Mouse (Mus musculus) kidney, postnatal 14 days (tissue): Measurements from ENCODE around the gene Prkar2a.

Experiments
- DNase-seq: peaks from one replicate; pipeline ENCODE4 v3.0.0; 2022; ENCODE audit warnings: mixed read lengths

Gene Prkar2a

DNA sequence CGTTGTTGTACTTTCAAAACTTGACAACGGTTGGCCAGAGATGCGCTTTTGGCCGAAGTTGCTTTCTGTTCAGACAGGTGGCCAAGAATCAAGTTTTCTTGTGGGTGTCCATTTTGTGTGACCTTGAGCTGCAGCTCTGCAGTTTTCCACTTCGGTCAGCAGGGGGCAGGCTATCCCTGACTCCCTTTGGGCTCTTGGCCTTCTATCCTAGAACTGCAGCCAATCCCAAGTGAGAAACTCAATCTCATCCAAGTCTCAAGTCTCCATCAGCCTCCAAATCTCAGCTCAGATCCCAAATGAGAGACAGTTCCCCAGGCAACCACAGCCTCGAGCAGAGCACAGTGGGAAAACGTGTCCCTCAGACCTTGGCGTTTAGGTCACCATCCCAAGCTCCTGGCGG lies 64.2 kb downstream of the Prkar2a start:
- DNase-seq, result peak; percentile 52

DNA sequence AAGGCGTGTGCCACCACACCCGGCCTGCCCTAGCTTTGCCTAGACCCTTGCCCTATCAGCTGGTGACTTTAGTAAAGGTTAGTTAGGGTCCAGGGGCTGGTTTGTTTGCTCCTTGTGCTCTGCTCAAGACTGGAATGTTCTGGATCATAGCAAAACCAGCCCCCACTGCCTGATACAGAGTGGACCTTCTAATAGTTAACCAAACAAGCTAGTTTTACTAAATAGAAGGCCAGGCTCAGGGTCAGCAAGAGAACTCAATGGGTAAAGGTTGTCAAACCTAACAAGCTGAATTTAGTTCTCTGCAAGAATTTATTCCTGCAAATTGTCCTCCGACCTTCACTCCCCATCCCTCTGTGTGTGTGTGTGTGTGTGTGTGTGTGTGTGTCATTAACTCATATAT lies 64.9 kb downstream of the Prkar2a start:
- DNase-seq, result peak; percentile 48

GRCm38 (mm10) chr9:108754423-108754822 lies 65.3 kb downstream of the Prkar2a start:
- DNase-seq, result peak; percentile 43

DNA sequence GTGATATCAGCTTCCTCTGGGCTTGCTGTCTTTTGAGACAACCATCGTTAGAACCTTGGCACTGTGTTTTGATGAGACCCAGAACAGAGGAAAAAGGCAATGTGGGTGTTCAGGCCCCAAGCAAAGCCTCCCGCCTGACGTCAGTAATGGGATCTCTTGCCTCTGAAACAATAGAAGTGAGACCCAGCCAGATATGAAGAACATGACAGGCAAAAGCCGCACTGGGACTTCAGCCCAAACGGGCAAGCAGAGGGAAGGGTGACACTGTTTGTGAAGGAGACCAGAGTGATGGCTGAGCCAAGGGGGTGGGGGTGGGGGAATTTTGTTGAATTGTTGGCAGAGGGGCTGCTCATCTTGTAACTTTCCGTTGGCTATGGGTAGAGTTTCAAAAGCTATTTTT lies 68.3 kb downstream of the Prkar2a start:
- DNase-seq, result no peak

DNA sequence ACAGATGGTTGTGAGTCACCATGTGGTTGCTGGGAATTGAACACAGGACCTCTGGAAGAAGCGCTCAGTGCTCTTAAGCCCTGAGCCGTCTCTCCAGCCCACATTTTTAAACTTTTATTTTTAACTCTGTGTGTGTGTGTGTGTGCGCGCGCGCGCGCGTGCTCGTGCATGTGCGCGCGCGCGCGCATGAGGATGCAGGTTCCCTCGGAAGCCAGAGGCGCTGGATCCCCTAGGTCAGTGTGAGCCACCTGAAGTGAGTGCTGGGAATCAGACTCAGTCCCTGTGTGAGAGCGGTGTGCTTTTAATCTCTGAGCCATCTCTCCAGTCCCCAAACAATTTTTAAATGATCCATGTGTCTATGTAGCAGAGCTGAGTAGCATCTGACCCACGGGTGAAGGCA lies 70.0 kb downstream of the Prkar2a start:
- no peak for DNase-seq

DNA sequence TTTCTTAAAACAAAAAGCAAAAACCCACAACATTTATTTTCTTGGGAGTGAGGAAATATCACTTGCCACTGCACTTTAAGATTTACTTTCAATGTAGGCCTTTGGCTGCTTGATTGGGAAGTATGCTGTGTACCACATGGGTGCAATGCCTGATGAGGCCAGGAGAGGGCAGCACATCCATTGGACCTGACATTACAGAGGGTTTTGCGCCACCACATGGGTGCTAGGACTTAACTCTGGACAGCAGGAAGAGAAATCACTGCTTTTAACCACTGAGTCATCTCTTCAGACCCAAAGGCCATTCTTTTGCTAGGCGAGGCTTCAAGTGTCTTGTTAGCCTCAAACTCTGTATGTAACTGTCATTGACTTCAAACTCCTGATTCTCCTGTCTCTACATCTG lies 70.7 kb downstream of the Prkar2a start:
- DNase-seq, result peak; percentile 45

- DNase-seq, result no peak
Observed at GRCm38 (mm10) chr9:108761561-108761960, 72.4 kb downstream of the Prkar2a start.

DNA sequence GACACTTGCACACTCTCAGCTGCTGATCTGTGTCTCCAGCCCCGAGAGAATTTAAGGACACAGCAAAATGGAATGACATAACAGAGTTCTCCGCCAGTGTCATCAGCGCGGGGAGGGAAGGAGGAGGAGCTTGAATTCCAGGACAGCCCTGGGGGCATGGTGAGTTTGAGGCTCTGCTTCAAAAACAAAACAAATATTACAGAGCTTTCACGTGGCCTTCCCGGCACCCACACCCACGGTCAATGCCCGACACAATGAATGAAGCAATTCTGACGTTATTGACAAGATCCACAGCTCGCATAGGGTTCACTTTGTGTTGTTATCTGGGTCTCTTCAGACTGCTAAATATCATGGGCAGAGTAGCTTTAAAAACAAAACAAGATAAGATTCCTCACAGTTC lies 75.9 kb downstream of the Prkar2a start:
- DNase-seq, result no peak

DNA sequence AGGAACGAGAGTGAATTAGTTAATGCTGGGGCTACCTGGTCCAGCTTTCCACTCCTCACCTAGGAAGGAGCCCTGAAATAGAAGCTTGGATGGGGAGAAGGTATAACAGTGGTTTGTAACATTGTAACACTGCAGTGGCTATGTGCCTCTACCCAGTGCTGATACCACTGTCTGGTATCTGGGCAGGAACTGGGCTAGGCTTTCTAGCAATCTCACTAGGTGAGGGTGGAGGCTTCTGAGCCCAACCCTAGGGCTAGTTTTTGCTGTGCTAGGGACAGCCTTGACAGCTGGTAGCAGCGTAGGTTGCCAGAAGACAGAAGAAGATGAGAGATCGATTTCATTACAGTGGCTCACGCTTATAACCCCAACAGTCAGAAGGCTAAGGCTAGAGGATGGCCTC lies 87.5 kb downstream of the Prkar2a start:
- DNase-seq, result no peak

- no peak for DNase-seq
Observed at GRCm38 (mm10) chr9:108777276-108777675, 88.2 kb downstream of the Prkar2a start.

DNA sequence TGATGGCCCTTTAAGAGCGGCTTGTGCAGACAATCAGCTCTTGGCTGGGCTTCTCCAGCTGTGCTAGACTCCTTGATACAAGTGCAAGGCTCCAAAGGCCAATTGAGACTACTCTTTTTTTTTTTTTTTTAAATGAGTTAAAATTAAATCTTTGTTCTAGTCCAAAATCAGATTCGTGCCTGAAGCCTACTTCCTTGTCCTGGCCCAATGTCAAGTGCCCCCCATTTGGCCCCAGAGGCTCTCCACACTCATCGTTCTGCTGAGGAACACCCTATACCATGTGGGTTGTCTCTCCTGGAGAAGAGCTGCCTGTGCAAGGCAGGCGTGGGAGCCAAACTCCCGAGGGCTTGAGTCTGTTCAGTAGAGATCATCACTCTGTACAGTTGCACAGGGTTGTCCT lies 91.8 kb downstream of the Prkar2a start:
- peak; percentile 61 for DNase-seq

GRCm38 (mm10) chr9:108781891-108782290 lies 92.8 kb downstream of the Prkar2a start:
- DNase-seq, result no peak

GRCm38 (mm10) chr9:108782836-108783547 lies 93.9 kb downstream of the Prkar2a start:
- DNase-seq, result no peak

GRCm38 (mm10) chr9:108783548-108784463 lies 94.7 kb downstream of the Prkar2a start, which contains the start of gene Ip6k2:
Gene Ip6k2, plus strand, starts transcription at chr9:108783796.
- peak; percentile 98 for DNase-seq

DNA sequence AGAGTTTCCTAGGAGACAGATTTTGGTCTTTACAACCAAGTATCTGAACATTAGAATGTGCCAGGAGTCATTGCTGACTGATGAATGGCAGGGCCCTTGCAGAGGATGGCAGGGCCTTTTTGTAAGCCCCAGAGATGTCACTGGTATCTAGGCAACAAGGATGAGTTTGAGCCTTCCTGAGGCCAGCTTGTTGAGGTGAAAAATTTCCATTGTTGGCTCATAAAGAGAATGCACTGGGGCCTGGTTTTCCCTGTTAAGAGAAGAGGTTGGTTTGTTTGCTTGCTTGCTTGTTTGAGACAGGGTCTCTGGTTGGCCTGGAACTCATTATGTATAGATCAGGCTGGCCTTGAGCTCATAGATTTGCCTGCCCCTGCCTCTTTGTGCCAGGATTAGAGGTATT lies 96.3 kb downstream of the Prkar2a start:
- no peak for DNase-seq

DNA sequence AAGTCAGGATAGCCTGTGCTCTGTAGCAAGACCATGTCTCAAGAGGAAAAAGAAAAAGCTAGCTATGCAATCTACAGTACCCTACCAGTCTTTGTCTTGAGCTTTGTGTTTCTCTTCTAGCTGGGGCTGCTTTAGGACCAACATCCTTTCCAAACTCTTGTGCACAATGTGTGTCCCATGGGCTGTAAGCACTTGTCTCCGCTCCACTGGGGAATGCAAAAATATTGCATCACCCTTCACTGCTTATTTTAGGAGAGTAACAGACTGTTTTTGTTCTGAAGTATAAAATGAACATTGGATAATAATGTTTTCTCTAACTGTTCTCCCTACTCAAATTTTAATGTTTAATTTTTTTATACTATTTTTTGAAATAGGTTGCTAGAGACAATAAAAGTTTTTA lies 97.4 kb downstream of the Prkar2a start:
- DNase-seq, result no peak

GRCm38 (mm10) chr9:108787080-108787479 lies 98.0 kb downstream of the Prkar2a start:
- no peak for DNase-seq

DNA sequence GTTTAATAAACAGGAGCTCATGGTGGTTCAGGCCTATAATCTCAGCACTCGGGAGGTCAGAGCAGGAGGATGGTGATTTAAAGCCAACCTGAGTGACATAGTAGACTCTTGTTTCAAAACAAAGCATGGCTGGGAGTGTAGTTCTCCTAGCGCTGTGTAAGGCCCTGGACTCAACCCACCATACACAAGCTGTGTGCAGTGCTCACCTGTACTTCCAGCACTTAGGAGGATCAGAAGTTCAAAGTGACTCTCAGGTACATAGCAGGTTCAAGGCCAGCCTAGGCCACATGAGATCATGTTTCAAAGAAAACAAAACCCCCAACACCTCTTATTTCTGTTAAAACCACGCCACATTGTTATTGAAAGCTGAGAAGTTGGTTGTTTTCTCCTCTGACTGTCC lies 99.6 kb downstream of the Prkar2a start:
- DNase-seq, result no peak

DNA sequence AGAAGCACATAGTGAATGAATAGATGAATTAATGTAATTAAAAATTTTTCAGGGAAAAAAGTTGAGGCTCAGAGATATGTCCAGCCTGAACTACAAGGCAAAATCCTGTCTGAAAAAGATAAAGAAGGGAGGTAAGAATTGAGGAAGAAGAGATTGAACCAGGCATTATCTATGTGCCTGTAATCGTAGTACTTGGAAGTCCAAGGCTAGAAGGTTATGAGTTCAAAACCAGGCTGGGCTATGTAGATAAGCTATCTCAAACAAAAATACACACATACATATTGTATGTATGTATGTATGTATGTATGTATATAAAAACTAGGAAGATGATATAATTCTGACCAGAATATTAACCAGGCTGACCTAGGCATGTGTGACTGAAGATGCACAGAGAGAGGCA lies 103.2 kb downstream of the Prkar2a start:
- DNase-seq, result no peak

GRCm38 (mm10) chr9:108792730-108793129 lies 103.6 kb downstream of the Prkar2a start:
- no peak for DNase-seq

DNA sequence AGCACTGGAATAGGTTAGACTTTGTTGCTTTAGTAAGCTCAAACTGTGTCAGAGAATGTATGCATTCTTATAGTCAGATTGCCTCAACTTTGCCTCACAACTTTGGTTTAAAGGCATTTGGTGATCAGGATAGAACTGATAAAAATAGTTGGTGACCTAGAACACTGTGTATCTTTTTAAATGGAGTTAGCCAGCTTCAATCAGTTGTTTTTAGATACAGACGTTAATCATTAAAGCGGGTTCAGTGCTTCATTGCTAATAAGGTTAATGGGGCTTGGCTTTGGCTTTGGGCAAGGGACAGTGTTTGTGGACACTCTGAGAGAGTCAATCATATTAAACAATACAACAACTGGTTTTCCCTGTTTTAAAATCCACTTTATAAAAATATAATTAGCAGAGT lies 106.2 kb downstream of the Prkar2a start:
- DNase-seq, result peak; percentile 49

DNA sequence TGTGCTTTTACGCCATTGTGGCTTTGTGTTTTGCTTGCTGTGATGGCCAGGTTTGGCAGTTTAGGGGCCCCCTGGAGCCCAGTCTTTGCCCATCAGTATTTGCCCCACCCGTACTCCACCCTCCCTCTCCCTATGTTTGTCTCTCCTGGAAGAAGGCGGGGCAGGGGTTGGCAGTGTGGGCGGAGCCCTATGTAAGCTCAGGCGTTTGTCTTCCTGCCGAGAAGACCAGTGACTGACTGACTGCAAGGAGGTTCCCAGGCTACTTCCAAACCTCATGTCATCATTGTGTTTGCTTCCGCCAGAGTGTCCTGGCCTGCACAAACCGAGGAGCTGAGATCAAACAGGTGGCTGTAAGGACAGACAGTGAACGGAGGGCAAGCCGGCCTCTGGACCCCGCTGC lies 106.6 kb downstream of the Prkar2a start:
- peak; percentile 81 for DNase-seq

- peak; percentile 41 for DNase-seq
Observed at GRCm38 (mm10) chr9:108796351-108796981, 107.4 kb downstream of the Prkar2a start.

GRCm38 (mm10) chr9:108797477-108797876 lies 108.4 kb downstream of the Prkar2a start:
- no peak for DNase-seq
